Mouse (Mus musculus) forebrain, embryonic 16.5 days (tissue): Measurements from ENCODE around the gene Vim. TPM values are rescaled to one million over a fixed set of nuclear protein-coding genes. Genes with fewer than 3 reads are reported as not detected.
"Not testable (repeated sequence)": the region's sequence is repeated elsewhere in the genome, so short reads cannot be mapped to it uniquely, and the experiment has no call there.

Experiments
- ATAC-seq: fragments of 200-750 bp; cut with Nextera tagmentation; 2 replicates; pipeline ENCODE4 v1.8.0; 2017; ENCODE audit warnings: mild to moderate bottlenecking, moderate library complexity
- H3K27ac ChIP-seq: fragments of 300-500 bp; sonication (generic); 2 replicates; pipeline ENCODE4 v1.5.1; 2014; ENCODE audit warnings: low read length, control low read depth
- H3K27me3 ChIP-seq: fragments of 300-500 bp; sonication (generic); replicated peaks from 2 replicates; pipeline ENCODE4 v1.6.1; 2014; ENCODE audit warnings: low read length; ENCODE audit not compliant: control insufficient read depth, insufficient read depth
- H3K36me3 ChIP-seq: fragments of 300-500 bp; sonication (generic); 2 replicates; pipeline ENCODE4 v1.6.1; 2014; ENCODE audit not compliant: control insufficient read depth, insufficient read depth
- H3K4me1 ChIP-seq: fragments of 300-500 bp; sonication (generic); replicated peaks from 2 replicates; pipeline ENCODE4 v1.6.1; 2014; ENCODE audit warnings: low read length; ENCODE audit not compliant: control insufficient read depth, insufficient read depth
- H3K4me2 ChIP-seq: fragments of 300-500 bp; sonication (generic); 2 replicates; pipeline ENCODE4 v1.6.1; 2014; ENCODE audit warnings: mild to moderate bottlenecking, low read length, control low read depth
- H3K4me3 ChIP-seq: fragments of 300-500 bp; sonication (generic); replicated peaks from 2 replicates; pipeline ENCODE4 v1.5.1; 2014; ENCODE audit warnings: mild to moderate bottlenecking, low read length, control low read depth
- H3K9ac ChIP-seq: fragments of 300-500 bp; sonication (generic); replicated peaks from 2 replicates; pipeline ENCODE4 v1.6.1; 2014; ENCODE audit warnings: low read depth, low read length, control low read depth
- H3K9me3 ChIP-seq: fragments of 300-500 bp; sonication (generic); 2 replicates; pipeline ENCODE4 v1.6.1; 2016; ENCODE audit warnings: low read length; ENCODE audit not compliant: control insufficient read depth
- WGBS: fragments of 180-500 bp; shearing (Covaris S2); extraction: QIAGEN DNeasy Blood & Tissue Kit; methylation state at CpG from one replicate; pipeline ENCODE4 v1.1.7; 2014; 5-methylcytosine and 5-hydroxymethylcytosine counted together
- polyA plus RNA-seq: library from polyadenylated mRNA; unstranded; fragments of >200 nt; fragmentation: Nextera tagmentation; extraction: Ambion mirVana; gene quantifications from 2 replicates; pipeline ENCODE4 v1.2.1, GENCODE M21; 2015

The Vim gene
- polyA plus RNA-seq, 1 experiment from 2014 or later = 408 TPM

DNA sequence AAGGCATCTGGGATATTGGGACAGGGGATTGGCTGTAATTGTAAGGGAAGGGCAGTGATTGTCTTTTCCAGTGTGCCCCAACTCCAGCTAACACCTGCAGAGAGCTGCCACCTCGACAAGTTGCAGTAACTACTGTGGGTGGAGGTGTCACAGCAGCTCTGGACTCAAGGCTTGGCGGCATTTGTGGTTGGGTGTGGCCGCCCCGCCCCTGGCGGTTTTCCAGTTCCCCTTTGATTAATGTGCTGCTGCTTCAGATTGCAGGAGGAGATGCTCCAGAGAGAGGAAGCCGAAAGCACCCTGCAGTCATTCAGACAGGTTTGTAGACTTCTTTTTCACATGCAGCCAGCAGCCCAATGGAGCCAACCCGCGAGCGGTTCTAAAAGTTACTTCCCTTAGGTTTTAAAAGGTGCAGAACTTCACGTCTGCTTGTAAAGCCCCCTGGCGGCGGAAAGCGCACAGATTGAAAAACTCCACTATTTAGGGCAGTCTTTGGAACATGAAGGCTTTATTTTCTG lies 1.6 kb downstream of the Vim start:
- no peaks in the 10 kb centered on the region for H3K9me3 ChIP-seq
- H3K4me3 ChIP-seq = peak overlapping the region; percentile 69
- H3K9ac ChIP-seq = peak overlapping the region; percentile 74
- H3K27me3 ChIP-seq = no peaks in the 10 kb centered on the region
- peak overlapping the region; percentile 62 for H3K27ac ChIP-seq
- H3K36me3 ChIP-seq = peaks cover under 1% of the 10 kb centered on the region; the same call in 1 of the 2 replicates
- peak overlapping the region; percentile 81 for H3K4me2 ChIP-seq
- ATAC-seq = no peak
- under 1% methylated on average over 13 of the region's 13 CpGs for WGBS
- H3K4me1 ChIP-seq = peaks cover 26% of the 10 kb centered on the region

DNA sequence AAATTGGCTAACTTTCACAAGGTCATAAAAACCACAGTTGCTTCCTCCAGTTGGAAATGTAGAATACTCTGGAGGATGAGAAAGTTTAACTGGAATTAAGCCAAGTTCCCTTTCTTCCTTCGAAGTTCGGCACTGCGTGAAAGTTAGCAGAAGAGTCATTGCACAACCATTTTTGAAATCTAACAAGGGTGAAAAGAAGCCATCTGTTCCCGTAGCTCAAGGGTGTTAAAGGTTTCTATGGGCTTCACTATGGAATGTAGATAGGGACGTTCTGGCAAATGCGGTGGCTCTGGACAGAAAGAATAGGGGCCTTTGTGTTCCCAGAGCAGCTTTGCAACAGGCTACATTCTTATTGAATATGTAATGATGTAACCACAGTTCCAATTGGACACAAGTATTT lies 2.2 kb downstream of the Vim start:
- no peaks in the 10 kb centered on the region for H3K27me3 ChIP-seq
- no peaks in the 10 kb centered on the region for H3K9me3 ChIP-seq
- peak overlapping the region; percentile 81 for H3K4me2 ChIP-seq
- H3K4me1 ChIP-seq = peaks cover 26% of the 10 kb centered on the region
- 2% methylated on average over 6 of the region's 6 CpGs for WGBS
- H3K4me3 ChIP-seq = peak overlapping the region; percentile 69
- no peak overlapping the region for H3K9ac ChIP-seq
- H3K36me3 ChIP-seq = peaks cover 3% of the 10 kb centered on the region; the same call in 1 of the 2 replicates
- ATAC-seq = peak; percentile 30
- H3K27ac ChIP-seq = peak overlapping the region; percentile 62; the same call in 1 of the 2 replicates

DNA sequence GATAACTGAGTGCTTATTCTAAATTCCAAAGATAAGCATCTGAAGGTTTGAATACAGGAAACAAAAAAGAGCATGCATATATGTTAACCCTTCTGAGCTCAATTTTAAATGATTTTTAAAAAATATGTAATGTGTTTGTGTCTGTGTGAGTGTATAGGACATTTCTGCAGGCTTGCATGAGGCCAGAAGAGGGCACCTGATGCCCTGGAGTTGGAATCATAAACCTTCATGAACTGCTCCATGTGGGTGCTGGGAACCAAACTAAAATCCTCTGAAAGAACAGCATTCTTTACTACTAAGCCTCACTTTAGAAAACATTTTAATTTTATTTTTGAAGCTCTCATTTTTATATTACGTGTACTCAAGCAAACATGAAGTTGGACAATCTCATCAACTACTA lies 3.7 kb downstream of the Vim start:
- H3K9me3 ChIP-seq = no peaks in the 10 kb centered on the region
- no peaks in the 10 kb centered on the region for H3K27me3 ChIP-seq
- no peak overlapping the region for H3K4me2 ChIP-seq
- H3K36me3 ChIP-seq = peaks cover 8% of the 10 kb centered on the region
- 97% methylated on average over 1 of the region's 1 CpGs for WGBS
- H3K4me1 ChIP-seq = peaks cover 20% of the 10 kb centered on the region
- no peak overlapping the region for H3K9ac ChIP-seq
- H3K4me3 ChIP-seq = no peak overlapping the region
- H3K27ac ChIP-seq = no peak overlapping the region
- ATAC-seq = no peak

DNA sequence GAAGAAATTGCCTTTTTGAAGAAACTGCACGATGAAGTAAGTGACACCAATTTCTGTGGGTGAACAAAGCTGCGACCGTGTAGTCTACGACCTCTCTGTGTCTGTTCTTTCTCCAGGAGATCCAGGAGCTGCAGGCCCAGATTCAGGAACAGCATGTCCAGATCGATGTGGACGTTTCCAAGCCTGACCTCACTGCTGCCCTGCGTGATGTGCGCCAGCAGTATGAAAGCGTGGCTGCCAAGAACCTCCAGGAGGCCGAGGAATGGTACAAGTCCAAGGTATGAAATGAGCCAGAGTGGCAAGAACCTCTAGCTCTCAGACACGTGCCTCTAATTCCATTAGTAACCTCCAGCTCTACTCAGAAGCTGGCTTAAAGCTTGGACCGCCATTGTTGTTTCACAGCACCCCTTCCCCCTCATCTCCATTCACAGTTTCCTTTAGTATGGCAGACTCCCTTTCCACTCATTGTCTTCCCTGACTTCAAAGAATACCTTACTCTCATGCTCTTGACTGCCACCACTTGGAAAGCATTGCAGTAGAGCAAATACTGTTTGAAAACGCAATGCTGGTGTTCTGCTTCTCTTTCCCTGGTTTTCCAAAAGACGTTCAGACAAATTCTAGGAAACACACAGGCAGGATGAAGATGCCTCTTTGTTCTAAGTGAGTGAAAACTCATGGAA lies 4.9 kb downstream of the Vim start:
- no peak overlapping the region for H3K4me3 ChIP-seq
- H3K4me2 ChIP-seq = no peak overlapping the region
- H3K27me3 ChIP-seq = no peaks in the 10 kb centered on the region
- no peaks in the 10 kb centered on the region for H3K9me3 ChIP-seq
- no peak for ATAC-seq
- H3K36me3 ChIP-seq = peaks cover 11% of the 10 kb centered on the region
- no peak overlapping the region for H3K27ac ChIP-seq
- WGBS = 49% methylated on average over 14 of the region's 14 CpGs
- H3K9ac ChIP-seq = no peak overlapping the region
- peaks cover 11% of the 10 kb centered on the region for H3K4me1 ChIP-seq

DNA sequence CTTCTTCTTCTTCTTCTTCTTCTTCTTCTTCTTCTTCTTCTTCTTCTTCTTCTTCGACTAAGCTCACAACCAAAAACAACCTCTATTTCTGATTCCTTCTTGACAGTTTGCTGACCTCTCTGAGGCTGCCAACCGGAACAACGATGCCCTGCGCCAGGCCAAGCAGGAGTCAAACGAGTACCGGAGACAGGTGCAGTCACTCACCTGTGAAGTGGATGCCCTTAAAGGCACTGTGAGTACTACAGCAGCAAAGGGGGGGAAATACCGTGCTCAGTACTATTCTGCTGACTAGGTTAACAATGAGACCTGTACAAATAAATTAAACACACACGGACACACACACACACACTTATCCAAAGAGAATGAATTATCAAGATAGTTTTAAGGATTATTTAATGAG lies 5.6 kb downstream of the Vim start:
- H3K27ac ChIP-seq = no peak overlapping the region
- H3K9ac ChIP-seq = no peak overlapping the region
- no peaks in the 10 kb centered on the region for H3K9me3 ChIP-seq
- no peak overlapping the region for H3K4me3 ChIP-seq
- no peak for ATAC-seq
- WGBS = 88% methylated on average over 8 of the region's 8 CpGs
- H3K36me3 ChIP-seq = peaks cover 11% of the 10 kb centered on the region
- no peak overlapping the region for H3K4me2 ChIP-seq
- H3K4me1 ChIP-seq = peaks cover 11% of the 10 kb centered on the region
- no peaks in the 10 kb centered on the region for H3K27me3 ChIP-seq

DNA sequence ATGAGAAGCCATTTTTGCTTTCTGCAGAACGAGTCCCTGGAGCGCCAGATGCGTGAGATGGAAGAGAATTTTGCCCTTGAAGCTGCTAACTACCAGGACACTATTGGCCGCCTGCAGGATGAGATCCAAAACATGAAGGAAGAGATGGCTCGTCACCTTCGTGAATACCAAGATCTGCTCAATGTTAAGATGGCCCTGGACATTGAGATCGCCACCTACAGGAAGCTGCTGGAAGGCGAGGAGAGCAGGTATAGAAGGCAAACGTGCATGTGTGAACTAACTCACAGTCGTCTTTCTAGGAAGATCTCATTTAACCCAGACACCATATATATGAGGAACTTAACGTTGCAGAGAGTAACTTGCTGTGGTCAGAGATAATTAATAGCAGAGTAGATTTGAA lies 6.3 kb downstream of the Vim start:
- H3K4me2 ChIP-seq = no peak overlapping the region
- H3K27ac ChIP-seq = no peak overlapping the region
- WGBS = 56% methylated on average over 11 of the region's 11 CpGs
- no peak for ATAC-seq
- H3K4me1 ChIP-seq = peaks cover 7% of the 10 kb centered on the region
- no peaks in the 10 kb centered on the region for H3K9me3 ChIP-seq
- H3K4me3 ChIP-seq = no peak overlapping the region
- H3K27me3 ChIP-seq = no peaks in the 10 kb centered on the region
- H3K36me3 ChIP-seq = peaks cover 11% of the 10 kb centered on the region
- H3K9ac ChIP-seq = no peak overlapping the region

DNA sequence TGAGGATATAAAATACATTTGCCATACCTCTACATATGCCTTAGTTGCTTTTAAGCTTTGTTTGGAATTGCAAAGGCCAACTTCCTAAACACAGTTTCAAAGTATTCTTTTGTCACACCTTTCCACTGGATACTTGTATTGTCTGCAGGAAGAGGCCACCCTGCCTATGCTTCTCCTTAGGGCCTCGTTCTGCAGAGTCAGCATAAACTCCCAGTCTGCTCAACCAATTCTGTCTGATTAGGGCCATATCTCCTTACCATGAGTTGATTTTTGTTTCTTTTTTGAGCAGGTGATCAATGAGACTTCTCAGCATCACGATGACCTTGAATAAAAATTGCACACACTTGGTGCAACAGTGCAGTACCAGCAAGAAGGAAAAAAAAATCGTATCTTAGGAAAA lies 8.5 kb downstream of the Vim start:
- H3K27ac ChIP-seq = no peak overlapping the region
- ATAC-seq = no peak
- H3K4me3 ChIP-seq = no peak overlapping the region
- no peak overlapping the region for H3K9ac ChIP-seq
- H3K36me3 ChIP-seq = peaks cover 11% of the 10 kb centered on the region
- whole genome bisulfite sequencing = 77% methylated on average over 3 of the region's 3 CpGs
- H3K27me3 ChIP-seq = no peaks in the 10 kb centered on the region
- no peak overlapping the region for H3K4me2 ChIP-seq
- 0 out of 2 replicates have a peak, but pooled peaks cover 3% of the 10 kb centered on the region for H3K4me1 ChIP-seq
- H3K9me3 ChIP-seq = no peaks in the 10 kb centered on the region

DNA sequence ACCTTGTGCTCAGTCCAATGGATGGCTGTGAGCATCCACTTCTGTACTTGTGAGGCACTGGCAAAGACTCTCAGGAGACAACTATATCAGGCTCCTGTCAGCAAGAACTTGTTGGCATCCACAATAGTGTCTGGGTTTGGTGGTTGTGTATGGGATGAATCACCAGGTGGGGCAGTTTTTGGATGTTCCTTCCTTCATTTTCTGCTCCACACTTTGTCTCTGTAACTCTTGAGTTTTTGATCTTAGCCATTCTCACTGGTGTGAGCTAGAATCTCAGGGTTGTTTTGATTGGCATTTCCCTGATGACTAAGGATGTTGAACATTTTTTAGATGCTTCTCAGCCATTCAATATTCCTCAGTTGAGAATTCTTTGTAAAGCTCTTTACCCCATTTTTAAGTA lies 10.0 kb downstream of the Vim start:
- not testable (repeated sequence) for H3K4me3 ChIP-seq, H3K27ac ChIP-seq, H3K4me2 ChIP-seq, H3K4me1 ChIP-seq, H3K9me3 ChIP-seq, H3K9ac ChIP-seq, ATAC-seq, H3K27me3 ChIP-seq
- H3K36me3 ChIP-seq = peaks cover 11% of the 10 kb centered on the region

DNA sequence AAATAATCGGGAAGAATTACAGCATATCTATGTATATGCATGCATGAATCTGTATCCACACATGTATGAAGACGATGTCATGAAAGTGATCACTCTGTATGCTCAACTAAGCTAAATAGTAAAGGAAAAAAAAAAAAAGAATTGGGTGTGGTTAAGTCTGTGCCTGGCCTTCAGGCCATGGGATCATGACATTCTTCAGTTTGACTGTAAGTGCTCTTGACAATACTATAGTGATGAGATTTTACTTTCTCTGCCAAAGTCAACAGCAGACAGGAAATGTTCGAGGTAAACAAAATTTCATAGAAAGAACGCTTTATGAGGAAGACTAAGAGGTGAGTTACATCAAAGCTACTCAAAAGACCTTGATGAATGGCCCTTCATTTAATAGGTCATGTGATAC lies 19.6 kb downstream of the Vim start:
- Histone ChIP-seq H3K9ac (no peak overlapping the region), H3K27me3 (no peaks in the 10 kb centered on the region), H3K27ac (no peak overlapping the region), H3K4me3 (no peak overlapping the region), H3K4me1 (no peaks in the 10 kb centered on the region), H3K36me3 (no peaks in the 10 kb centered on the region), H3K9me3 (no peaks in the 10 kb centered on the region), H3K4me2 (no peak overlapping the region)
- no peak for ATAC-seq
- 88% methylated on average over 4 of the region's 4 CpGs for WGBS
